Mouse (Mus musculus) layer of hippocampus, adult 2 months (tissue): ENCODE measurements around the gene Acox2. TPM values are rescaled to one million over a fixed set of nuclear protein-coding genes. Genes with fewer than 3 reads are reported as not detected.

Experiments
- DNase-seq, 2 experiments: peaks; one replicate each; pipeline ENCODE4 v3.0.0; 2022; ENCODE audit warnings: low spot score in 2 of 2
- H3K27ac ChIP-seq: fragments of 200-600 bp; 2 replicates; pipeline ENCODE4 v1.8.1; 2022
- H3K4me3 ChIP-seq: fragments of 200-600 bp; 2 replicates; pipeline ENCODE4 v1.8.1; 2022; ENCODE audit warnings: mild to moderate bottlenecking
- CTCF ChIP-seq: fragments of 200-600 bp; conservative IDR thresholded peaks from 2 replicates; pipeline ENCODE4 v1.8.1; 2022; ENCODE audit warnings: antibody characterized with exemption, mild to moderate bottlenecking, moderate library complexity
- total RNA-seq, 2 experiments: library from RNA; stranded (reverse); gene quantifications; 2 replicates each; pipeline ENCODE4 v1.2.3; 2021

Acox2 gene
- total RNA-seq, 2 experiments from 2014 or later, result not detected

DNA sequence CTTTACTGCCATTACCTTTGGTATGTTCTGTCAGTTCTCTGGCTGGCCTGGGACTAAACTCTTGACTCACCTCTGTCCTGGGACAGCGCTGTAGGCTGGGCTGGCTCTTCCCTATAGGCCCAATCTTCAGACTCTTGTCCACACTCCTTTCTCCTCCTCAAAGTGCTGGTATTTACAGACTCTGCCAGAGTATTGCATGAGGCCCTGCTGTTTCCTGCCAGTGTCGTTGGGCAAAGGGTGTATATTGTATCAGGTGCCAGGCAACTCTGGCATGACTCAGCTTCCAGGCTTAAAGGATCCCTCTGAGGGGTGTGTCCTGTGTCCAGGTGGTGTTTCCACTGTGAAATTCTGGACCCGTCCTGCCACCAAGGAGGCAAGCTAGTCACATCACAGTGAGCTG lies 401 bp downstream of the Acox2 start:
- Histone ChIP-seq H3K4me3 (no peak overlapping the region), H3K27ac (no peak overlapping the region)
- no peak for DNase-seq
- no peak for TF ChIP-seq CTCF

DNA sequence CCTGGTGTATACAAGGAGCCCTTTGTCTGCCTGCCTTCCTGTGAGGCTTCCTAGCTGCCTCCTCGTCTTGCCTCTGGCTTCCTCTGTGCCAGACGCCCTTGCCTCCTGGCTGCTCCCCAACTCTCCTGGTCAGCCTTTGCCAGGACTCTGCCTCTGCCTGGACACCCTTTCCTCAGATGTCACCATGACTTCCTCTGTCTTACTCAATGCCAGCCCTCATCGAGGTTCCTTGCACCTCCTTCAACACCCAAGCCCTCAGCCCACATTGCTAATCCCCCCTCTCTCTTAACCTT lies 872 bp downstream of the Acox2 start:
- TF ChIP-seq CTCF, result no peak
- no peak overlapping the region for H3K27ac ChIP-seq
- DNase-seq, result no peak
- no peak overlapping the region for H3K4me3 ChIP-seq

DNA sequence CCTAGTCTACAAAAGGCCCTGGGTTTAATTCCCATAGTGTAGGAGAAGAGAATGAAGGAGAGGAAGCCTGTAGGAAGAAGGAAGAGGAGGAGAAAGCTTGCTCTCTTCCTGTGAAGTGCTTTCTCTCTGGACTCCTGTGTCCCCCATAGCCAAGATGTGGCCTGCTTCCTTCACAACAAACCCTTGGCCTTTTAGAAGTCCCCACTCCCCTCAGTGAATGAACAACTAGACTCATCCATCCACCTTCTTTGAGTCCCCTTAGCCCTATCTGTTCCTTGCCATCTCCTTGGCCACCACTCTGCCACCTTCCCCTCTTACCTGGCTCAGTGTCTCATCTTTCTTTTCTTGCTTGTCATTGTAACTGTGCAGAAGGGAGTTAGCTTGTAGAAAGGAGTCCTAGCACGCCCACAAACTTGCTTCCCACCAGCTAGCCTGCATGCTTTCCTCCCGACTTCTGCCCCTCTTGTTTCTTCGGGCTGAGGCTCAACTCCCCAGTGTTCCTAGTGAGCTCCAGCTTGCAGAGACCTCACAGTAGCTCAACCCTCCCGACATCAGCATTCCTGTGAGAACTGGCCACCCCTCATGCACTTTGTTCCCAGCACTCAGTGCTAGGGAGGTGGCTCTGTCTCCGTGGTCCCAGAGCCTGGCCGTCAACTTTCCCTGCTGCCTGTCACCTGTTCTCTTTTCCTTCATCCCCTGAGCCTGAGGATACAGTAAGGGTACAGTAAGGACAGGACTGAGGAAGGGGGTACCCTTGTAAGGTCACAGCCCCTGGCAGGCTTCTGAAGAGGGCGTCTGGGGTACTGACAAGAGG lies 1.4 kb downstream of the Acox2 start:
- DNase-seq, result no peak
- Histone ChIP-seq H3K4me3 (no peak overlapping the region), H3K27ac (no peak overlapping the region)
- no peak for TF ChIP-seq CTCF

DNA sequence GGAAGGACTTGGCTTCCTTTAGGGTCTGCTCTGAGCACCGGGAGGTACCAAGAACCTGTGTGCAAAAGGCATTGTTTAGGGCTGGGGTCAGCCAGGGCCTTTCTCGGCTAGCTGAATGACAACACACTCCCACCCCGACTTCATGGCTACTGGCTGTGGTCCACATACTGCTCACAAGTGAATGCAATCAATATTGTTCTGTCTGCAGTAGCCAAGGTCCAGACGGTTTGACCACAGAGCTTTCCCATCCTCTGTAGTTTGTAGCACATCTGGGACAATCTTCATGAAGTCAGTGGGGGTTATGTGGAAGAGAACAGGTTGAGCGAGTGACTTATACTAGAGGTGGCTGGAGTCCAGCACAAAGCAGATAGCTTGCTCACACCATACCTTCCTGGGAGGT lies 2.3 kb downstream of the Acox2 start:
- no peak for DNase-seq
- H3K4me3 ChIP-seq, result no peak overlapping the region
- H3K27ac ChIP-seq, result no peak overlapping the region
- no peak for TF ChIP-seq CTCF

DNA sequence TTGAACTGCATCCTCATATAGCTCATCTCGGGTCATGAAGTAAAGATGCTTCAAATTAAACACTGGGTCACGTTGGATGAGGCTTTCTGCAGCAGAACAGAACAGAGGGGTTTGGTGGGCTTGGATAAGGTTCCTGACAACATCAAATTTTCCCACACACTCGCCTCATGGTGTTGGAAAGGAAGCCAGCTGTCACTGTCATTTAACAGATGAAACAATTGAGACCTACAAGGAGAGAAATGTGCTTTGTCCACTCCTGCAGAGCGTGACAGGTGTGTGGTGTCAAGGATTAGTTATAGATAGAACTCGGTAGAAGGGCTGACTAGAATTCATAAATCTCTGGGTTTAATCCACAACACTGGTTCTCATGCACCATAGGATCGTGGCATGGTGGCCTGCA lies 3.1 kb downstream of the Acox2 start:
- no peak overlapping the region for H3K4me3 ChIP-seq
- DNase-seq, result no peak
- no peak for TF ChIP-seq CTCF
- no peak overlapping the region for H3K27ac ChIP-seq

DNA sequence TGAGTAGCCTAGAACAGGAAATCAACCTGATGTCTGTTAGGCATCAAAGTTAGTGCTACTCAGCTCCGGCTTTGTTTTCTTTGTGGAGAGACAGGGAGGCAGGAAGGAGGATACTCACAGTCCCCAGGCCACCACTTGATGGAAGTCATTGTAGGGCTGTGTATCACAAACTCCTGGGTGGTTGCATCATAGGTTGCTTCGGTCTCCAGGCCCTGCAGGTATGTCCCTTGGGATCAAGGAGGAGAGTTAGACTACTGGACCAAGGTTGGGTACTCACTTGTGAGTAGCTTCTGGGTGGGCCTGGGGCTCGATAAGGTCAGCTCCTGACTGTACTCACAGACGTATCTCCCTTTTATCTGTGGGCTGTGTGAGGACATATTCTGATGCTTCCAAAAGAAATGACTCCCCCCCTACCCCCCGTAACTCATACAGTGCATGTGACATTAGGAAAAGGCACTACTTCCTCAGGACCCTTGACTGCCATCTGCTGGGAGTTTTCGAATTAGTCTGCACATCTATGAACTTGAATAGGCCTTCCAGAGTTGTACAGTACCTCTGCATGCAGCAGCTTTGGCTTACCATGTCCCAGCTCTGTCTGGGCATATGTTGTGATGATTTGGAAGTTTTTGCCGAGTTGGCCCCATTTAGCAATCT lies 4.0 kb downstream of the Acox2 start:
- peak; percentile 76 for TF ChIP-seq CTCF

DNA sequence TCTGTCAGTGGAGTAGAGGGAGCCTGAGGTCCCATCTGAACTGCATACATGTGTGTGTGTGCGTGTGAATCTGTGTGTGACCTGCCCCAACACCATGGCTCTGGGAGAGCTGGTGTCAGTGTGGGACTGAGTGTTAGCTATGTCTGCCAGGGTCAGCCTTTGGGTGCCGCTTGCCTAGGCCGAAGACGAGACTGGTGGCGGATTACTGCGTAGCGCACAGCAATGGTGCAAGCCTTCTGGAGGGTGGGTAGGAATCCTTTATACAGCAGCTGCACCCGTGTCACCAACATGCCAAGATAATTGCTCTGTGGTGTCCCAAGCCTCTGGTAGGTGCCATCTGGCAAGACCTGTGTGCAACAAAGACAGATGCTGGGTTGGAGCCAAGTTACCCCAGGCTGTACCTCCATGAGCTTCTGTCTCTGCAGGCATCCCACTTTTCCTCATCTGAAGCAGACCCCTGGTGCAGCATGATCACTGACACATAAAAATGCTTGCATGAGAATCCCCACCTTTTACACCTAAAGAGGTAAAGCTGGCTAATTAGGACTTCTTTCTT lies 7.7 kb downstream of the Acox2 start:
- no peak for DNase-seq
- Histone ChIP-seq H3K27ac (no peak overlapping the region), H3K4me3 (no peak overlapping the region)
- no peak for TF ChIP-seq CTCF

More for the DNA sequence above, 4.0 kb downstream of the Acox2 start:
- Histone ChIP-seq H3K27ac (no peak overlapping the region), H3K4me3 (no peak overlapping the region)
- peak; percentile 67 to 73 for DNase-seq

DNA sequence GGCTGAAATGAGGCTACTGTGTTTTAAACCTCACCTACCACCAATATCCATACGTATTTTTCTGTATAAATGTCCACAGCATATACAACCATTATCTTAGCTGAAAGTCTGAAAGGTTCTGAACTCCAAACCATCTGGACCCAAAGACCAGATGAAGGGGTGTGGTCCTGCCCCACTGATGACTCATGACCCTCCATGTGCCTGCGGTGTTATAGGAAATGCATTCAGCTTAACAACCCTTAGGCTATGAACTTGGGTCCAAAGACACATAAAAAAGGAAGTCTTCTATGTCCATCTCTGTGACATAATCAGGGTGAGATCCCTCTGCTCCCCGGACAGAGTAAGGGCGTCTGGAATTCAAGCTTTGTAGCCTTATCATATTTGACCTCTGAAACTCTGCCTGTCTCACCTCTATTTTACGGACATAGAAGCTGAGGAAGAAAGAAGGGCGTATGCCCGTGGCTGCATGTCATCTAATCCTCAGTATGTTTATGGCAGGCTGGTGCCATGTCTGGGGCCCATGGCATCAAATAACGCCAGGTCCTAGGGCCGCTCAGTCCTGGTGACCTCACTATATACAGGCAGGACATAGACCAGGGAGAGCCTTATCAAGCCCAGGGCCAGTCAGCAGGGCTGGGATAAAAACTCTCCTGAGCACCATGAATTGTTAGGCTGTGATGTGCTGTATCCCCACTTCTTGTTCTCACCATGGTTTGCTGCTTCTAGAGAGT lies 8.8 kb downstream of the Acox2 start:
- TF ChIP-seq CTCF, result no peak

DNA sequence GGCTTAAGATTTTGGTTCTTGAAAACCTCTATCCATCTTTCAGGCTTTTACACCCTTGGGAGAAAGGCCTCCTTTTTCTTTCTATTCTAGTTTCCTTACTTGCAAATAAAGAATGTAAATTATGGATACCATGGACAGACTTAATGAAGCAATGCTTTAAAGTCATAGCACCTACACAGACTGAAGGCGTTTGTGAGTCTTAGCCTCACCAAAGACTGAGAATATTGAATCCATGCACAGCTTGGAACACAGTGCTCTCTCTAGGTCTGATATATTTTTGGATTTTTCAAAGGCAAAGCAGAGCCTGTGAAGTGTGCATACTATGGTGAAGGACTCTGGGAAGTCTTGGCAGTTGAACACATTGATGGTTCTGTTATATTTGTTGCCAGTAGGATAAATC lies 9.9 kb downstream of the Acox2 start:
- H3K27ac ChIP-seq, result no peak overlapping the region
- H3K4me3 ChIP-seq, result no peak overlapping the region
- TF ChIP-seq CTCF, result no peak
- no peak for DNase-seq

More for the DNA sequence above, 8.8 kb downstream of the Acox2 start:
- DNase-seq, result no peak
- no peak overlapping the region for H3K27ac ChIP-seq
- no peak overlapping the region for H3K4me3 ChIP-seq

DNA sequence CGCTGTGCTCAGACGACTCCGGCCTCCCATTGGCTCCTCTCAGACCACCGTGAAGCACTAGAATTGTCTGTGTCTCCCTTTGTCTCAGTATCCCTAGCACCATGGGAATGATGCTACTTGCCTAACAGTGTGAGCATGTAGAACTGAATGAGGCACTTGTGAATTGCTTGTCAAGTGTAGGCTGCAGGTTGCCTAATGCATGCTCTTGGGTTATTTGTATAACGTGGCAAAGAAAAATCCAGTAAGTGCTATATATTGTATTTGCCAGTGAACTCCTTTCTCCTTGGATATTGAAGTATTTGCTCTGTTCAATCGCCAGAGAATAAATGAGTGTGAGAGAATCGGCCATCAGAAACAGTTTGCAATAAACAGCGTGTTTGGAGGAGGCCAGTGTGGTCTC lies 12.3 kb downstream of the Acox2 start:
- TF ChIP-seq CTCF, result no peak
- Histone ChIP-seq H3K4me3 (no peak overlapping the region), H3K27ac (no peak overlapping the region)
- no peak for DNase-seq

DNA sequence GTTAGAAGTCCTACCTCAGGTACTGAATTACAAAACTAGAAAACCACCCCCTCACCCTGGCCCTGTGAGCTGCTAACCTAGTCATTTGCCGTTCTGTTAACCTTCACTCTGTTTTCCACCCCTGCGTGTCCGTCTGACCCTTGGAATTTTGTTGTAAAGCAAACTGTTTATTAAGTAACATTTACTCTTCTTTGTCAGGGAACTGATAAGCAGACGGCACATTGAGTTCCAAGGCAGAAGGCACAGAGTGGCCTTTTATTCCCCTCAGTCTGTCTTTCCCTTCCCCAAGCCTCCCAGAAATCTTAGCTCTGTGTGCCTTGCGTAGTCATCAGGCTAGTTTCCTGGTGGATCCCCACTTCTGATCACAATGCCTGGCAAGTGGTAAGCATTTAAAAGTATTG lies 14.9 kb downstream of the Acox2 start:
- Histone ChIP-seq H3K27ac (no peak overlapping the region), H3K4me3 (no peak overlapping the region)
- TF ChIP-seq CTCF, result no peak
- DNase-seq, result no peak

DNA sequence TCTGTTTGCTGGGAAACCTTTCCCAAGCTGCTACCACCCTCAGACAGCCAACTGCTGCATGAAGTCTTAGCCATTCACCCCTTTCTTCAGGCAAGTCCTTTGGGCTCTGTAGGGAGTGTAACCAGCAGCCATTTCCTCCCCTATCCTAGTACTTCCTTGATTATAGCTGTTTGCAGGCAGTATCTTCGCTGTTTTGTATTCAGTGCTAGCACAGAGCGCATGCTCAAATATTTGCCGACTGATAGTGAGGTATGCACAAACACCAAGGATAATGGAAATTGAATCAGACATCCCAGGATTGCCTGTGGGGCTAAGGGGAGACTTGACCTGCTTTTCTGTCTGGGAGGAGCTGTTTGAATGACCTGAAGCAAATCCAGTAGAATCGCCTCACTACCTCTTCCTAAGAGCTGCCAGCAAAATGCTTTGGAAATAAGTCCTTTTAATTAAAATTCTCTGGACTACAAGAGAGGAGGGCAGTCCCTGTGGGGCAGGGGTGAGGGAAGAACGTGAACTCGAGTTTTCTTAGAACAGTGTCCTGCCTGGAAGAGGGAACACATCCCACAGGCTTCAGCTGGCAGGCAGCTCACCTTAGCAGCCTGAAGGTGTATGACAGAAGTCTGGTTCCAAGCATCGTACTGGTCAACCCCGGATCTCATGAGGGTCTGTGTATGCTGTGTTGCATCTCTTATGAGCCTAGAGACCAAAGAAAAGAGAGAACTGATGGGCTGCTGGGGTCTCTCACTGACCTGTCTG lies 15.8 kb downstream of the Acox2 start:
- H3K27ac ChIP-seq, result no peak overlapping the region; the same call in 1 of the 2 replicates
- no peak for DNase-seq
- H3K4me3 ChIP-seq, result no peak overlapping the region
- TF ChIP-seq CTCF, result no peak
